Mouse (Mus musculus) cerebellum, adult 2 months (tissue): Measurements from ENCODE around the gene Tcf20.

Experiments
- CTCF ChIP-seq: fragments of 200-500 bp; IDR thresholded peaks from 2 replicates; pipeline ENCODE4 v1.5.1; 2011; ENCODE audit warnings: low read depth, mild to moderate bottlenecking, control low read depth, low read length, moderate library complexity, borderline replicate concordance; ENCODE audit not compliant: insufficient read depth
- POLR2A ChIP-seq: fragments of 200-500 bp; IDR thresholded peaks from 2 replicates; pipeline ENCODE4 v1.6.1; 2011; ENCODE audit warnings: low read length, control low read depth, borderline replicate concordance; ENCODE audit not compliant: insufficient read depth

- TF ChIP-seq POLR2A = no peak
- TF ChIP-seq CTCF = no peak
These were observed 82.0 kb downstream of the Tcf20 start for GRCm38 (mm10) chr15:82905431-82906395.
